Mouse (Mus musculus) spleen, adult 12 weeks (tissue): ENCODE data around the gene Grip1.

ENCODE experiments used
- DNase-seq: peaks from one replicate; pipeline ENCODE4 v3.0.0; 2022; ENCODE audit warnings: low spot score

Grip1 gene

DNA sequence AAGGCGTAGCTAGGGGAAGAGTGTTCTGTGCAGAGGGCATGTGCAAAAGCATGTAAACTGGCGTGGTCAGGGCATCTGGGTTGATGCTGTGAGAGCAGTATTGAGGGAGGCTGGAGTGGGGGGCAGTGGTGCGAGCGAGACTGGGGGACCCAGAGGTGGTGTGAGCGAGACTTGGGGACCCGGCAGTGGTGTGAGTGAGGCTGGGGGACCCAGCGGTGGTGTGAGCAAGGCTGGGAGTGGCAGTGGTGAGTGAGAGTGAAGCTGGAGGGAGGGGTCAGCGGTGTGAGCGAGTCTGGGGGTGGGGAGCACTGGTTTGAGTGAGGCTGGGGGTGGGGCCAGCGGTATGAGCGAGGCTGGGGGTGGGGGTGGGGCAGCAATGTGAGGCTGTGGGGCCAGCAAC is 386.0 kb downstream of the Grip1 start:
- no peak for DNase-seq

DNA sequence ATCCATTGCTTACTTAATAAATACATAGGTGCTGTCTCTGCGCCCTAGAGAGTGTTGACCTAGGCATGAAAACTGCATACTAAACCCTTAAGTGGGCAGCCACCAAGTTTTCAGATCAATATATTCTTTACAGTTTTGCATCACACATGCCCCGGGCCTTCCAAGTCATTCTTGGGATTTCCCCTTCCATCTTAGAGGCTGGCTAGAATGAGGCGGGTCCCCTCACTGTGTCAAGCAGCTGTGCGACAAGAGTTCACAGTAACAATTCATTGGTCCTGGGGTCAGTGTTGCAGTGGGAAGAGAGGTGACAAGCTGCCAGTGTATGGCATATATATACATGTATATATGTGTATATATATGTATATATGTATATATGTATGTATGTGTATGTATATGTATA is 388.4 kb downstream of the Grip1 start:
- no peak for DNase-seq

DNA sequence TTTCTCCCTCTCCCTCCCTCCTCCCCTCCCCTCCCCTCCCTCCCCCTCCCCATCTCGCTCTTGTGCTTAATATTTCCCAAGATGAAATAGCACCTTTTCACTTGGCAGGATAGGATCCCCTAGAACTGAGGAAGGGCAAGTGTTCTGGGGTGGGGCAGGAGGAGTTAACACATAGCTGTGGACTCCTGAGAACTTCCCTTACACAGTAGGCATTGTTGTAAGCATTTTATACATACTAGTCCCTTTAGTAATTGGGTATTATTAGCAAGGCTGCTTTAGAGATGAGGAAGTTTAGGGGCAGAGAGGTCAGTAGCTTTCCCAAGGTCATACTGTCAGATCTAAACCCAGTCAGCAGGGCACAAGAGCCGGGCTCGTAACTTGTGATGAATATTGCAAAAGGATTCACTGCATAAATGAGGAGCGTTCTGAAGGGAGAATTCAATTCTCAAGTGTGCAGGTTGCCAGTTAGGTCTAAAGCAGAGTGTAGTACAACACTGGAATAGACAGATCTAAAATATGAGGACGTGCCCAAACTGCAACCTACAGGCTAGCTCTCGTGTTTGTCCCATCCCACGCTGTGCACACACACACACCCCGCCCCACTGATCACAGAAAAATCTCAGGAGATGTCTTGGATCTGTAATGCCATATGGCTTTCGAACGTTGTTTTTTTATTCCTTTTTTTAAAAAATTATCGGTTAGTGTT is 392.2 kb downstream of the Grip1 start:
- DNase-seq: no peak

DNA sequence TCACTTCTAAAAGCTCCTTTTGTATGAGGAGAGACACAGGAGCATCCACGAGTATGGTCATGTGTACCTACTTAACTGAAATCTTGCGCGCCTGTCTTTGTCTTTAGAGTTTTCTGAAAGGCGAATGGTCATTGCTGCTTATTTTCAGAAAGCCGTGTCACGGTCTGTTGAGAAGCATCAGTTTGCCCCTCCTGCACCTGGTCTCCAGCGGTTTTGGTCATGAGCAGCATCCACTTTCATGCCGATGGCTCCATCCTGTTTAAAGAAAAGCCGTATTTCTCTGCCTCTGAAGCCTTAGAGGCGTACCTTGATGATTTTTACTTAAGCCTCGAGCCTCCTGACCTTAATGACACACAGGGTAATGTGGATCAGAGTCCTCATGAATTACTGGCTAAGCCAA is 398.0 kb downstream of the Grip1 start:
- no peak for DNase-seq

DNA sequence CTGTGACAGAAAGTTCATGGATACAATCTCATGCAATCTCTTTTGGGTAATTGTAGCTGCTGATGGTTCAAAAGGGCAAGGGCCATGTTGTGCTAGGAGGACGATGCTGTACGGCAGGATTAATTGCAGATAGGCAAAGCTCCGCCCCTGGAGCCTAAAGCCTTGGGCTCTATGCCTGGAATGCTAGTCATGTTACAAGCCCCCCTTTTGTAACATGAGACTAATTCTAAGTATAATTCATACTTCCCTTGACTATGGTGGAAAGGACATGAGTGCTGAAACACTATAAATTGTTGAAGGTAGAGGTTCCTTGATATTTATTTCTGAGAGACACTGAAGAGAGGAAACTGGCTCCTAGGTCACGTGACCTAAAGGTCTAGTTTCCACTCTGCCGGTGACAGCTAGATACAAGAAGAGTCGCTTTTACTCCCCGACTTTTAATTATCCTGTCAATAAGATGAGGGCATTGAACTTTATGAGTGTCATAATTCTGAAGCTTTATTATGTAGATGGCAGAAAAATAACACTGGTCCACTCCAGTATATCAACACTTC is 399.0 kb downstream of the Grip1 start:
- DNase-seq: no peak

DNA sequence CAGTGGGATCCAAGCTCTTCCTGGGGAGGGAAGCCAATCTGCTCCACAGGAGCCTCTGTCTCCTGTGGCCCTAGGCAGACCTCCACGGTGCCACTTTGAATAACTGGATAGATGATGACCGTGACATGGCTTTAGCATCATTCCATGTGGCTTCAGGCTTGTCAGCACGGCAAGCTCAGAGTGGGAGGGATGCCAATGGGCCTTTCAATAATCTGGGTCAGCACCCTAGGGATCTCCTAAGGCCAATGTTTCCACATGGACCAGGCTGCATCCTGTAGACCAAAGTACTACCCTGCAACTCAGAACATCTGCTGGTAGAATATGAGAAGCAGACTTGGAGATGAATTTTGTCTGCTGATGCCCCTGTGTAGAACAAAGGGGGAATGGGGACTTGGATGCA is 414.1 kb downstream of the Grip1 start:
- no peak for DNase-seq

DNA sequence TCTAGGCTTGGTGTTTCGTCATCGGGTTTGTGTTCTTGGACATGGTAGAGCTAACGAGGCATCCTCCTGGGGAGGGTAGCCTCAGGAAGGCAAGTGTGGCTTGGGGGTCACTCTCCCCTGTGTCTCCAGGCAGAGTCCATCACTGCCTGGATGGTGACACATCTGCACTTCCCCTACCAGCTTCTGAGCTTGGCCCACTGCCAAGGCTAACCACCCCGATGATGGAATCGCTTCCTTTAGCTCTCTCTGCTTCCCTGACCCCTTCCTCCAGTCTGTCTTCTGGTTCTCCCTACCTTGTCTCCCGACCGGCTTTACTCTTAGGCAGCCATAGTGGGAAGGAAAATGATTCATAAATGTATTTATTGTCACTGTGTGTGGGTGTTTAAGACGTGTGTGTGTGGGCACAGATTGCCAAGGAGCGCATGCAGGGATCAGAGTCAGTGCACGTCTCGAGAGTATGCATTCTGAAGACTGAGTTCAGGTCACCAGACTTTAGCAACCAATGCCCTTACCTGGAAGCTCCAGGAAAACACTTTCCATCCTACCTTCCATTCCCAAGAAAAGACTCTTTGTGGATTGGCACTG is 415.5 kb downstream of the Grip1 start:
- no peak for DNase-seq

DNA sequence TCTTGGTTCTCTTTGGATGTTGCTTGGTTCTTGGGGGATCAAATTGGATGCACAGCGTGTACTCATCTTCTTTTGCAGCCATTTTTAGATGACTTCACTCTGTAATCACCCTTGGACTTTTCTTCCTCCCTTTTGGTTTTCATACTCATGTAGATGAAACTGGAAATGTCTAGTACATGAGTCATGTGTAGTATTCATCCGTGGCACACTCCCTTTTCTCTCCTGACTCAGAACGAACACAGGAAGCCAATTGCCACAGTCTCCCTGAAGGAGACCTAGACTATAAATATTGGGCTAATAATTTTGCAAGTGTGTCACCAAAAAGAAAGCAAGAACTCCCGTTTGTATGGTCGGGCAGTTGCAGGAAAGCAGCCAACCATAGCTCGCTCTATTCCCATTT is 423.1 kb downstream of the Grip1 start:
- no peak for DNase-seq

DNA sequence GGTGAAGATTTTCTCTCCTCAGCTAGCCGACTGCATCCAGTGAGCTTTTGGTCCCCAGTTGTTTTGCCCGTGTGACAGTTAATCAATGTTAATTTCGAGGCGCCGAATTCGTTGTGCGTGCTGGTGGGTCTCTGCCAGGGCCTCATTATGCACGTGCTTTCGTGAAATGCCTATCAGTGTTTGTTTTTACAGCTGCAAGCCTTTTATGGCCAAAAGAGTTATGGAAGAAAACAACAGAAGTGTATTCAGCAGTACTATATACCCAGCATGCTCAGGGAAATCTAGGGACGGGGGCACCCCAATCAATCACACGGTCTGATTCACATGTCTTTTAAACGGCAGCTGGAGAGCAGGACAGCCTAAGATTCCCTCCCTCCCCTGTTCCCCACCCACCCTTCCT is 424.7 kb downstream of the Grip1 start:
- DNase-seq: no peak

DNA sequence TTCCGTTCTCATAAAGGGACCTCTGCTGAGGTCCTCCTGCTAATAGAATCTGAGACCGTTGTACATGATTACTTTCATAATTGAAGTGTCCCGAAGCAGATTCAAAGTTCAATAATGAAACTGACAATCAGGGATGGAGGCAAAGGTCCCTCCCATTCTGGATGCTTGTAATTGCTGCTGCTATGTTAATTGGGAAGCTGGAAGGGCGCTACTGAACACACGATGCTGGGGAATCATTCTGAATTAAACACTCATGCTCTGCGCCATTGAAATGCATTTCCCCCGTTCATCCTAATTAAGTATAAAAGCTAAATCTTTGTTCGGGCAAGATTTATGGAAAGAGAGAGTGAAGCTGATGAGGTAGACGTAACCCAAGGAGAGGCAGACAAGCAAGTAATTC is 431.0 kb downstream of the Grip1 start:
- no peak for DNase-seq

DNA sequence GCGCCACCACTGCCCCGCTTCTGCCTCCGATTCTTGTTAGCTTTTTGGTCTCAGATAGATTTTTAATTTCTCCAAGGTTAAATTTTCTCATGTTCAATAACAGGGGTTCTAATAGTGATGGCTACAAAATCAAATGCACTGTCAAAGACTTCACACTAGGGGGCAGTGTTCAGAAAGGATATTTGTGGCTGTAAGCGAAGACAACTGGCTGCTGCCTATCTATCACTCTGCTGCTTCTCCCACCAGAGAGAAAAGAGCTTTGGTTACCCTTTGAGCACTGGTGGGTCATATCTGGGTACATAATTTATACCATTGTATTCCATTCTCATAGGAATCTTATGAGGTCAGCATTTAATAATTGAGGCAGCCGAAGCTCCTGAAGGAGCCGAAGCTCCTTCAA is 431.9 kb downstream of the Grip1 start:
- no peak for DNase-seq

DNA sequence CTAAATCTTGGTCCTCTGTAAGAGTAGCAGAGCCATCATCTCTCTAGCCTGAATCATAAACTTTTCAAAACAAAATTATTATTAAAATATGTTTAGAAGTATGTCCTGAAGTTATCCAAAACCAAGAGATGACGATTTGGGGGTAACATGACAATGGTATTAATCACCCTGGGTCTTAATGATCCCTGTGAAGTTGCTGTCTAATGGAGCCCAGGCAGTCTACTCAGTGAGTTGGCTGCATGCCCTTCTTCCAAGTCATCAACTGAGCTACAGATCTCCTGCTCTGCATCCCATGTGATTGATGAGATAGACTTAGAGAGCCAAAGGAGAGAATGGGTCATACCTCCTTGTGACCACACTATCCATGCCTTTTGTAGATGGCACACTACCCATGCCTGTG is 433.1 kb downstream of the Grip1 start:
- DNase-seq: no peak

DNA sequence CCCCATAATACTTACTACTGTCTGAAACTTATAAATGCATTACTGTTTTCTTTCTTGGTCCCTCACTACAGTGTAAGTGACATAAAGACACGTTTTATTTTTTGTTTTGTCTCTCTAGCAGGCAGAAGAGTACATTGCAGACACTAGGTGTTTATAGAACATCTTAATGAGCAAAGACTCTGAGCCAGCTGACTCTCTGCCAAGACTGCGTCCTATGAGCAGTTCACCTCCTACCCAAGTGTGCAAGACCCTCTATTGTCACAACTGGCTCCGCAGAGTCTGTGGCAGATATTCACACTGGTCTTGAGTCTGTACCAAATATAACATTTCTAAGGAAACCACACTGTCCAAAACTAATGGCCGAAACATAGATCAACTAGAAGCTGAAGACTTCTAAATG is 449.1 kb downstream of the Grip1 start:
- no peak for DNase-seq

DNA sequence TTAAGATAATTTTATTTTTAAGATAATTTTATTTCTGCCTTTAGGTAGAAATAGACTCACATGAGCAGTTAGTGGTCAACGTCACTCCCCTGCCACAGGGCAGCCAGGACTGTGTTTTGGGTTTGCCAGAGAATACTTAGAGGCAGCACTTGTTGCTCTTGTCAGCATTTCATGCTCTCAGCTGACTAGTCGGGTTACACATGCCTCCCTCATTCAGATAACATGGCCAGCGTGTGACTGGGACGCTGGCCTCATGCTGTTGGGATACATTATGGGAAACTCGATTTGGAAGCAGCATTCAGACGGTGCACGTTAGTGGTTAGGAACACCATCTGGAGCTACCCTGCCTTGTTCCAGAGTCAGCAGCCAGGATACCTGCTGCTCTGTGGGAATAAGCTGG is 453.2 kb downstream of the Grip1 start:
- no peak for DNase-seq

DNA sequence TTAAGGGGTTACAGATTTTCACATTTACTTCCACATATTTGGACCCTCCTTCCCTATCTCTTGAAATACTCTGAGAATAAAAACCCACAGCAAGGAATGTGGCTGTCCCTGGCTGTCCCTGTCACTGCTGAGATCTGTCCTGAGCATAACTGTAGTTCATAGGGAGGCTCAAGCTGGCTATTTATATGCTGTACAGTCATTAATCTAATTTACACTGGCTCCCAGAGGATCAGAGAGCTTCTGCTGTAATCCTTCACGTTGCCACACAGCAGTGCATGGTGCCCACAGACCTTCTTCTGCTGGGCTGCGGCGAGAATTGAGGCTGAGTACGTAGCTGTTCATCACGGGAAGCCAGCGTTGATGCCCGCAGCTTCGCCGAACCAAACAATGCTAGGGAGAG is 464.4 kb downstream of the Grip1 start:
- DNase-seq: no peak

DNA sequence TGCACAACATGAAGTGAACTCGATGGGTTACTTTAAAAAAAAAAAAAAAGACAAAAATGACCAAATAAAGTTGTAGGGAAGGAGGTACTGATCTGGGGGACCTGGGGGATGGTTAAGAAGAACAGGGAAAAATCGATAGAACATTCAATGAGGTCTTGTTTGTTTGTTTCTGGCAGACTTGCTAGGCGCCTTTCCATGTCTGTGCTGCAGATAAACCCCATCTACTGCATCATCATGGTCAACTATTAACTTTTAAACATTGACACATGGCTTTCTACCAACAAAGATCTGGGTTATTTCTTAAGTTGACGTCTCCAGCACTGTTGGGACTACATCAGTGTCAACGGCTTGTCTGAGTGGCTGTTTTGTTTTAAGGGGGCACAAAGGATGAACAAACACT is 474.3 kb downstream of the Grip1 start:
- no peak for DNase-seq

DNA sequence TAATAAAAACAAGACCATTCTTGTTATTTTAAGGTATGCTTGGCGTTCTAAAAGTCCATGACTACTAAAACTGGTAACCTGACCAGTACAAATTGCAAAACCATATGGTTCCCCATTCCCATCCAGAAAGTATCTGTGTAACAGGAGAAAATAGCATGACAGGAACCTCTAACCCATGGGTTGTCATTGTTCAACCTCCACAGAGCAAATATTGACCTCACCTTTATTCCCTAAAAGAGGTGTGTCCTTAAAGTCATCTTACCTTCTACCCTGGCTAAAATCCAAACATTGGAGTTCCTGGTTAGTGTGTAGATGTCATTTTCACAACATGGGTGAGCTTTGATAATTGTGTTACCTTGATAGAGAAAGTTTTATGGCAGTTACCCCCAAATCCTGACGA is 475.3 kb downstream of the Grip1 start:
- no peak for DNase-seq

DNA sequence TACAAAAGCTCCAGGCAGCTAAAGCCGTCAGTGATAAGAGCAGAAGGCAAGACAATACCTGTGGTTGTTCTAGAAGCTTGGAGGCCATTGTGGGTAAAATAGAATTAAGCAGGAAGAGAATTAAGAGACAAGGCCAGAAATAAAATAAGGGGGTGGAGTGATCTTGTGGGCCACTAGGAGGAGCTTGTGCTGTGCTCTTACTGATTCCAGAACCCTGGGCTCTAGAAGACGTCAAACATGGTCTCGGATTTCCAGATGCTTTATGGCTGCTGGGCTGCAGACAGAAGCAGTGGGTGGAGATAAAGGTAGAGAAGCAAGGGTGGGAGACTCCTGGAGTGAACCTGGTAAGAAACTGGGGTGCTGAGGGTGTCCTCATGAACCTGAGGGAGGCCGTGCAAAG is 479.2 kb downstream of the Grip1 start:
- DNase-seq: no peak

DNA sequence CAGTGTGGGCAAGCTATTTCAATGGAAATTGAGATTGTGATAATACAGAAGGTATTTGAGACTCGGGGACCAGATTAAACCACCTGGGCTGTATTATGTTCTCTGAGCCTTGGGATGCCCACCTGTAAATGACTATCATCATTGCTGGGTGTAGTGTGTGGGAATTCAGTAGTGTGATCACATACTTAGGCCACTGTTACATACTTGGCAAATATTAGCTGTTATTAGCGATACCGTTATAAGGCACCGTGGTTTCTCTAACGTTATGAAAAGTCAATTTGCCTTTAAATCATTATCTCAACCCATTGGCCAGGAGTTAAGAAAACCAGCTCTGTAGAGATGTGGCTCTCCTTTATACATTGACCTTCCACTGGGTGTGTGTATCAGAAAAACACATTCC is 479.7 kb downstream of the Grip1 start:
- DNase-seq: no peak

DNA sequence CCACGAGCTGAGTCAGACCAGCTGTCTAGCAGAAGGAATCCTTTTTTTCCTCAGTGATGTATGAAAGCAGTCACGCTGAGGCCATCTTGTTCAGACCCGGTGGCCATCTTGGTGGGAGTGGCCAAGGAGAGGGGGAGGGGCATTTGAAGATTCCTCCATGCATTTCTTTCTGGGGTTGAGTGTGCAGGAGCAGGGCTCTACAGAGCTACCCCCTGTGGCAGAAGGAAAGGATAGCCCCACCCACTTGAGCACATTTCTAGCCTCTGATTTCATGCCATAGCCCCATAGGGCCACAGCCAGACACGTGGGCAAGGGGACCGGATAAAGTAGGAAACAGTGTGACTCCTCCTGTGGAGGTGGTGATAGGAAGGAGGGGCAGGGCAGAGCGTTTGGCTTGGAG is 481.6 kb downstream of the Grip1 start:
- DNase-seq: no peak

DNA sequence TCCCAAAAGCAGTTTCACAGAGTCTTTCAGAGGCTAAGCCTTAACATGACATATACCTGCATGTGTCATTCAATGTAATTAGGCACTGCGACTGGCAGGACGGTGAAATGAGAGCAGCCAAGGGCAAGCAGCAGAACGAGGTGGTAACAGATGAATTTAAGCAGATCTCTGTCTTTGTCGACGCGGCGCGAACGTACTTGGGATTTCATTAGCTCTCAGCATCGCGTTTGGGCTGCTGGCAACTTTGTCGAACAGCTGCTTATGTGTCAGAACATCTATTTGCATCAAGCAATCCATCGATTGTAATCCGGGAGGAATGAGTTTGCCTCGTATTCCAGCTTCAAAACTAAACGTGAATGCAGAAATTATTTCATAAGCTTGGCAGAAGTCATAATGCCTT is 483.9 kb downstream of the Grip1 start:
- no peak for DNase-seq

DNA sequence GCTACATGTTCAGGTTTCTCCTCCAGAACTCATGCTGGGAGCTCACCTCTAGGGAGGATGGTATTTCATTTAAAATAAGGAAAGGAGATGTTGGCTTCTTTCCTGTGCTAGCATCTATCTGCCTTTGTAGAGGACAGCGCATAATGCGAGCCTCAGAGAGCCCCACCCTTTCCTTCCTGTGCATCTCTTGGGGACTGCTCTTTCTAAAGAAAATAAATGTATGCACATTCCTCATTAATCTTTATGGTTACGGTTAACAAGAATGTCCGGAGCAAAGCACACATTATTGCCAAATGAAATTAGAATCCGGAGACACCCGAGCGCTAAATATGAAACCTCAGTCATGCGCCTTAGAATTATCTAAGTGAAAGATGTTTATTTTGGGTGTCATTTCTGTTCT is 490.3 kb downstream of the Grip1 start:
- DNase-seq: no peak

DNA sequence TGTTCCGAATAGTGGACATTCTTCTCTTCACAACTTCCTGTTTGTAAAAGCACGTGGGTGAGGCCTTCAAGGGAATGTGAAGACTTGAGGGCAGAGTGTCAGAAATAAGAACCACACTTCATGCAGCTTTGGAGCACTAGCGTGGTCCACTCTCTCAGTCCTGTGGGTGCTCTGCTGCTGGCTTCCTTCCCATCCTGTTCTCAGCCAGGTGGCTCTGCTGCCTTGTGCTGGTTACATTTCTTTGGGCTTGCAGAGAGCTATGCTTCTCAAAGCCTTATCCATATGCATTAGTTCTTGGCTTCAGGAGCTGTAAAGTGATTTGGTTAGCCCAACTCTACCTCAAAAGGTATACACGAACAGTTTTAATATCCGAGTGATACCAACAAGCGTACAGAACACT is 497.8 kb downstream of the Grip1 start:
- no peak for DNase-seq
